Mouse (Mus musculus) yolk sac, embryonic 10.5 days (tissue): ENCODE results near the gene Mybbp1a.
A peak's percentile ranks its signal among the peaks of the same experiment; 100 is the strongest.

Experiments
- DNase-seq: peaks from one replicate; pipeline ENCODE4 v3.0.0-alpha.2; 2017; ENCODE audit warnings: low spot score

The Mybbp1a gene

DNA sequence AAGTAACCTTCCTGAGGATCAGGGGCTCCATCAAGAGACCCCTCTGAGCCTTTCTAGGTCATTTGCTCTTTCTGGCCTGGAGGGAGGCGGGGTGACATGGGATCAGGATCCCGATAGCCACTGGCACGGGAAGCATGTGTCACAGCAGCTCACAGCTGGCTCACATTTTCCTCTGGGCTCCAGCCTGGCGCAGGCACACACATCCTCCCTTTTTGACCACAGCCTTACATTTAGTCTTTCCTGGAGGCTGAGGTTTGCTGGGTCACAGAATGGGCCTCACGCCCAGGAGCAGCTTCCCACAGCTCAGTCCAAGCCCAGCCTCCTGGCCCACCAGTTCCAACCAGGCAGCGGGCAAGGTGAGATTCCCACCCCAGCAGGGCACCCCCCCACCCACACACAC is 37.1 kb downstream of the Mybbp1a start:
- no peak for DNase-seq

DNA sequence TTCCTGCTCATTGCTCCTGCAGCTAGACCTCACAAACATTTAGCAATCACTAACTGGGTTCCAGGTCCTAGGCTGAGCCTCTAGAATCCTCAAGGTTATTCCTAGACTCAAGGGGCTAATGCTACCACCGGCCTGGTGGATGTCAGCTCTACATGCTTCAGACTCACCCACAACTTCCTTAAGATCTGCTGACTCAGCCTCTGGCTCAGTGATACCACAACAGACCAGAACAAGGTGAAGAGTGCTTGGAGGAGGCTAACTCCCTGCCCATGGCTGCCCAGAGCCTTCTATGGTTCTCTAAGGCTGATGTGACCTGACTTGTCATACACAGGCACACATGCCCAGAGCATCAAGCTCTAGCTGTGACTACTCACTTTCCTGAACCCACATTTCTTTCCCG is 38.3 kb downstream of the Mybbp1a start:
- no peak for DNase-seq

DNA sequence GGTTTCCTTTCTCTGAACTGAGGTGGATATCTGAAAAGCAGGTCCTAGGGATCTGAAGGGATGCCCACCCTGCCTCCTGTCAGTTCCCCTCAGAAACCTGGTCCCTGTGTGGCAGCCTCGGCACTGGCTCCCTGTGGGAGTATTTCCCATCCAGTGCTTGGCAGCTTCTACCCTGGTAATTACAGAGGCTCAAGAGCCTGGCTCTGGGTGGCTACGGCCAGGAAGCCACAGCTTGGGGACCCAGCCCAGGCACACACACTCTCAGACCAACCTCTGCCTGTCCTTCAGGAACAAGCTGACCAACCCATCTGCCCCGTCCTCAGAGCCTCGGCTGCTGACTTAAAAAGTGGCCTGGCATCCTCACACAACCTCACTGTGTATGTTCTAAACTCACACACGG is 40.2 kb downstream of the Mybbp1a start:
- DNase-seq, result no peak

DNA sequence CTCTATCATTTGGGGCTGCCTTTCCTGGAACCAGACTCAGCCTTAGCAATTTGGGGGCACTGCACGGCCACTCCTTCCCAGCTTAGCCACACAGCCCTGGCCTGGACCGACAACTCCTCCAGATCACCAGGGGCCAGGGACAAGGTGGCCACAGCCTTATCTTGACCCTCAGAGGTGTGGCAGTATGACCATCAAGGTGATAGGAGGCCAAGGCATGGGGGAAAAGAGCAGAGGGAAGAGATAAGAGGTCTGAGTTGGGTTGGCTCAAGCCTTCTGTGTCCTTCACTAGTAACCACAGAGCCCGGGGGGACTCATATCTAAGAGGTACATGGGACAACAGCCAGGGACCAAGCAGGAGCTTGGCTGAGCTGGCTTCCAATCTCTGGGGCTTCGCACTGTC is 40.8 kb downstream of the Mybbp1a start:
- DNase-seq, result peak; percentile 66

DNA sequence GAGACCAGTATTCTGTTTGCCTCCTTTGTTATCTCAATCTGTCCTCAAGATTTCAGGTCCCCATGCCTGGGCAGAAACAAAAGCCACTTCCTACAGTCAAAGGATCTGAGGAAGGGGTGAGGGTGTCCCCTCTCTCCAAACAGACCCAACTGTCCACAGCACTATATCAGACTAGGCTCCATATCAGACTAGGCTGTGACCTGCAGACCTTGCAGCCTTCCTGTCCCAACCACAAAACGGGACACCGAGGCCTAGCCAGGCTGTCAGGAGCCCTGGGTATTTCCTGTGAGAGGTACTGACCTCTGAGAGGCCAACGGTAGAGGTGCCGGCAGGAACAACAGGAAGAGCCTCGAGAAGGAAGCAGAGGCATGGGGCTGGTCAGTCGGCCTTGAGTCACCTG is 43.4 kb downstream of the Mybbp1a start:
- no peak for DNase-seq

- no peak for DNase-seq
These were observed 44.0 kb downstream of the Mybbp1a start for GRCm38 (mm10) chr11:72485157-72485556.

GRCm38 (mm10) chr11:72485960-72486359 is 44.8 kb downstream of the Mybbp1a start:
- no peak for DNase-seq

- DNase-seq, result no peak
These were observed 46.0 kb downstream of the Mybbp1a start for GRCm38 (mm10) chr11:72487171-72487570.

DNA sequence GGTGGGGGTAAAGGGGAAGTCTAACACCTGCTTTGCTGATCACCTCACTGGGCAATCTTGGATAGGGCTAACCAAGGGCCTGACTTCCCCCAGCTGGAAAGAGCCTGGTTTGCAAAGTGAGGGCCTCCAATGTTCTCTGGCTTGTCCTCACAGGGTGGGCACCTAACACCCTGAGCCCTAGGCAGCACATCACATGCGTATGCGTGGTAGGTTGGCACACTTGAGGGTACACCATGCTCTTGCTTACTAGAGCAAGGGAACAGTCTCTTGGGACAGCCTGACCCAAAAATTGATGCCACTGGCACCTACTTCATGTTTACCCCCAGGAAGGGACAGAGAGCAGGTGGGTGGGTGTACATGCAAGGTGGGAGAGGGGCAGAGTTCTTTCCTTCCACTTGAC is 46.6 kb downstream of the Mybbp1a start:
- DNase-seq, result no peak

GRCm38 (mm10) chr11:72488753-72489271 is 47.7 kb downstream of the Mybbp1a start:
- peak; percentile 59 for DNase-seq

DNA sequence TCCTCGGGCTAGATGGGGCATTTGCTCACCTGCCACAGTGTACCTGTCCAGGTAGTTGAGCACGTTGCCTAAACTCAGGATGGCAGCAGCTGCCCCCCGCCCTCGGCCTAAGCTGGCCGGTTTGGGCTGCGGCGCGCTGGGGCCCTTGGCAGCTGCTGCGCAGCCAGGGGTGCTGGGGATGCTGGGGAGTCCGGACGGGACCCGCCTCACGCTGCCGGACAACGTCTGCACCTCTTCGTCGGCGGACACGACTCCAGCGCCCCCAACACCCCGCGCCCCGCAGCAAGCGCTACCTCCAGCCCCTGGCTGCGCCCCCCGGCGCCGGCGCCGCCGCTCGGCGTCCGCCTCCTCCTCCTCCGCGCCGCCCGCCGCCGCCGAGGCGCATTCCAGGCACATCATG is 48.2 kb downstream of the Mybbp1a start:
- no peak for DNase-seq

DNA sequence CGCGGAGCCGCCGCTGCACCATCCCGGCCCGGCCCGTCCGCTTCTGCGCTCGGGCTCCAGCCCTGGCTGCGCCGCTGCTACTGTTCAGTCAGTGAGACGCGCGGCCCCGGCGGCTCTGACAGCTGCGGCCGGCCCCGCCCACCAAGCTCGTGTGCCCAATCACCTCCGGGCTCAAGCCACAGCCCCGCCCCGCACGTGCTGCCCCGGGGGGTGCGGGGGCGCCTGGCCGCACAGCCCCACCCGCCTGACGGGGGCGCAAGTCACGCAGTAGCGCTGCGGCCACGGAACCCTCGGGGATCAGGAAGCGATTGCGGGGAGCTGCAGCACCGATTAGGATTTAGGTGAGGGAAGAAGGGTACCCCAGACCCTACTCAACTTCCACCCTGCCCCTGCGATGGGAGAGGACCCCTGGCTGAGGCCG is 48.7 kb downstream of the Mybbp1a start, which contains the start of gene Spns2:
TSS of gene Spns2 (minus strand) at position 24 of the 421 bp plus-strand sequence.
- DNase-seq, result peak; percentile 91

GRCm38 (mm10) chr11:72491130-72491960 is 50.2 kb downstream of the Mybbp1a start:
- no peak for DNase-seq

- DNase-seq, result peak; percentile 53
These were observed 53.2 kb downstream of the Mybbp1a start for GRCm38 (mm10) chr11:72494046-72494988.

- peak; percentile 68 for DNase-seq
These were observed 54.9 kb downstream of the Mybbp1a start for GRCm38 (mm10) chr11:72496066-72496465.

- peak; percentile 64 for DNase-seq
These were observed 55.6 kb downstream of the Mybbp1a start for GRCm38 (mm10) chr11:72496775-72497174.

DNA sequence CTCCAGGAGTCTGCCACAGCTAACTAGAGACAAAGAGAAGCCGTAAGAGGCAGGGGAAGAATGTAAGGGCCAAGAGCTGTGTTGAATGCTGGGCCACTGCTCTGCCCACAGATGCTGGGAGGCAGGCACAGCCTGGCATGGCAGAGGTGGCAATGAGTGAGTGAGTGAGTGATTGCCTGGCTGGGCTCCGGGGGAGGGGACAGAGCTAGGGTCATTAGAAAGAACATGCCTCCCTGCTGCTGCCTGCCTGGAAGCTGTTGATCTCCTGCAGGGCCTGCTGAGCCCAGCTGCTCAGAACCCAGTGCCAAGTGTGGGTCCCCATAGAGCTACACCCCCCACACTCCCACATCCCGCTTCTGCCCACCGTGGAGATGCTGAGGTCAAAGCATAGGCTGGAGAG is 56.2 kb downstream of the Mybbp1a start:
- DNase-seq, result no peak

DNA sequence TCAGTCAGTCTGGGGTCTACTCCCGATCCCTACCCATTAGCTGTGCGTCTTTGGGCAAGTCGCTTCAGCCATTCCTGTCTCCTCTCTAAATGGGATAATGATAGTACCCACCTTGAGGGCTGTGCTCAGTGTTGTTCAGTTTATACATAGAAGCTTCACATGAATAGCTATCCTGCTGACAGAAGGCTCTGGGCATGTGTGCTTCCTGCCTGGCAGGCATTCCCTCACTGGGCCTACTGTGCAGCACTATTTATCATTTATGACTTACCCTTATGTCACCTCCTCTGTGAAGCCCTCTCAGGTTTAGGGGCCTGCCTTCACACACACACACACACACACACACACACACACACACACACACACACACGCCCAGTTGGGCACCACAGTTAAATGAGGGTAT is 59.0 kb downstream of the Mybbp1a start:
- DNase-seq, result no peak
